Mouse (Mus musculus): ENCODE measurements around the gene Pak4. TPM values are rescaled to one million over a fixed set of nuclear protein-coding genes. Genes with fewer than 3 reads are reported as not detected.

Pak4 gene
- polyA plus RNA-seq, 1 experiment from 2014 or later = 39.3 TPM

DNA sequence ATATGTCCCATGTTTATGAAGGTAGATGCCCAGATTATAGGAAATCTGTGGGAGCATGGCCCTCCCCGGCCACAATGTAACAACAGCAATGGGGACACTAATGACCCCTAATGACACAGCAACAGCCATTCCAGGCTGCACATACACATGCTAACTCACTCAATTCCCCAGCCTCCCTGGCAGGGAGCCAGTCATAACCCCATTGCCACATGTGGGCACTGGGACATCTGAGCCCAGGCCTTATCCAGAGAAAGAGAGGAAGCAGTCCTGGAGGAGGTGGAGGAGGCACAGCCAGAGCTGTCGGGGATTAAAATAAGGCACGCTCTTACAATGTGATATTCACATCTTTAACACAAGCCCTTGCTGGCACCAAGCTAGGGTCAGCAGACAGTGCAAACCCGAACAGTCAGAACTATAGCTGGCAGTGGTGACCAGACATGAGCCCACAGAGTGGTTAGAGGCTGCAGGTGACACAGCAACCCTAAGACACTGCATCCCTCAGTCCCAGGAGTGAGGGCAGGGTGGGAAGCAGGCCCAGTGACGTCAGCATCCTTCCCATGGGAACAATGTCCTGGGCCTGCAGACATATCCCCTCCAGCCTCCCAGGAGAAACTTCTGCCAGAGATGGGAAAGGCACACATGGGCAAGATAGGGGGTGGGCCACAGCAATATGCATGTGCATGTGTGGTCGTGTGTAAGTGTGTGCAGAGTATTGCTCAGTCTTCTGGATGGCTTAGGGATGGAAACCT, 11.1 kb downstream of the Pak4 start:
- no peak overlapping the region for H3K4me3 ChIP-seq (replicated peaks)
- no peaks in the 10 kb centered on the region for H3K27me3 ChIP-seq
- H3K36me3 ChIP-seq = no peaks in the 10 kb centered on the region
- no peak overlapping the region for H3K4me2 ChIP-seq (replicated peaks)
- H3K27ac ChIP-seq (replicated peaks) = peak overlapping the region; percentile 1; the same call in 1 of the 2 replicates
- no peak overlapping the region for H3K9ac ChIP-seq
- no peaks in the 10 kb centered on the region for H3K9me3 ChIP-seq (replicated peaks)
- 31% methylated on average over 6 of the region's 6 CpGs for WGBS
- H3K4me1 ChIP-seq = peaks cover 69% of the 10 kb centered on the region
- ATAC-seq (ENCODE audit: insufficient number of reproducible peaks, low FRiP score, low TSS enrichment, low read depth) = no peak; the same call in 1 of the 2 replicates

GRCm38 (mm10) chr7:28585001-28585400, 13.0 kb downstream of the Pak4 start:
- no peaks in the 10 kb centered on the region for H3K27me3 ChIP-seq
- no peaks in the 10 kb centered on the region for H3K9me3 ChIP-seq (replicated peaks)
- H3K27ac ChIP-seq (replicated peaks) = no peak overlapping the region
- ATAC-seq (ENCODE audit: insufficient number of reproducible peaks, low FRiP score, low TSS enrichment, low read depth) = no peak
- H3K4me1 ChIP-seq = peaks cover 68% of the 10 kb centered on the region
- WGBS = 78% methylated on average over 6 of the region's 6 CpGs
- H3K4me2 ChIP-seq (replicated peaks) = no peak overlapping the region
- H3K36me3 ChIP-seq = no peaks in the 10 kb centered on the region
- no peak overlapping the region for H3K4me3 ChIP-seq (replicated peaks)
- no peak overlapping the region for H3K9ac ChIP-seq

GRCm38 (mm10) chr7:28584468-28584867, 13.5 kb downstream of the Pak4 start:
- no peak for ATAC-seq (ENCODE audit: insufficient number of reproducible peaks, low FRiP score, low TSS enrichment, low read depth)
- no peaks in the 10 kb centered on the region for H3K36me3 ChIP-seq
- 77% methylated on average over 4 of the region's 4 CpGs for WGBS
- H3K4me1 ChIP-seq = peaks cover 73% of the 10 kb centered on the region
- no peak overlapping the region for H3K4me2 ChIP-seq (replicated peaks)
- H3K9ac ChIP-seq = no peak overlapping the region
- no peak overlapping the region for H3K4me3 ChIP-seq (replicated peaks)
- no peaks in the 10 kb centered on the region for H3K27me3 ChIP-seq
- 0 out of 2 replicates have a peak overlapping the region, but pooled peaks have one; percentile 35 for H3K27ac ChIP-seq (replicated peaks)
- no peaks in the 10 kb centered on the region for H3K9me3 ChIP-seq (replicated peaks)

- ATAC-seq (ENCODE audit: insufficient number of reproducible peaks, low FRiP score, low TSS enrichment, low read depth) = no peak
- WGBS = 65% methylated on average over 8 of the region's 8 CpGs
- no peak overlapping the region for H3K4me3 ChIP-seq (replicated peaks)
- H3K27ac ChIP-seq (replicated peaks) = 0 out of 2 replicates have a peak overlapping the region, but pooled peaks have one; percentile 35
- H3K9me3 ChIP-seq (replicated peaks) = no peaks in the 10 kb centered on the region
- H3K4me1 ChIP-seq = peaks cover 75% of the 10 kb centered on the region
- no peaks in the 10 kb centered on the region for H3K27me3 ChIP-seq
- no peak overlapping the region for H3K9ac ChIP-seq
- no peak overlapping the region for H3K4me2 ChIP-seq (replicated peaks)
- H3K36me3 ChIP-seq = no peaks in the 10 kb centered on the region
Measured at GRCm38 (mm10) chr7:28583570-28584344, 14.2 kb downstream of the Pak4 start.

GRCm38 (mm10) chr7:28582841-28583240, 15.1 kb downstream of the Pak4 start:
- WGBS = 75% methylated on average over 11 of the region's 11 CpGs
- H3K4me2 ChIP-seq (replicated peaks) = no peak overlapping the region
- no peak overlapping the region for H3K27ac ChIP-seq (replicated peaks)
- no peak overlapping the region for H3K9ac ChIP-seq
- peaks cover 77% of the 10 kb centered on the region for H3K4me1 ChIP-seq
- H3K27me3 ChIP-seq = no peaks in the 10 kb centered on the region
- H3K9me3 ChIP-seq (replicated peaks) = no peaks in the 10 kb centered on the region
- H3K36me3 ChIP-seq = no peaks in the 10 kb centered on the region
- ATAC-seq (ENCODE audit: insufficient number of reproducible peaks, low FRiP score, low TSS enrichment, low read depth) = no peak
- no peak overlapping the region for H3K4me3 ChIP-seq (replicated peaks)

GRCm38 (mm10) chr7:28581721-28582120, 16.3 kb downstream of the Pak4 start:
- WGBS = 75% methylated on average over 4 of the region's 4 CpGs
- no peak overlapping the region for H3K9ac ChIP-seq
- no peak overlapping the region for H3K4me3 ChIP-seq (replicated peaks)
- H3K27me3 ChIP-seq = no peaks in the 10 kb centered on the region
- no peak overlapping the region for H3K4me2 ChIP-seq (replicated peaks)
- ATAC-seq (ENCODE audit: insufficient number of reproducible peaks, low FRiP score, low TSS enrichment, low read depth) = no peak
- no peak overlapping the region for H3K27ac ChIP-seq (replicated peaks)
- no peaks in the 10 kb centered on the region for H3K36me3 ChIP-seq
- H3K9me3 ChIP-seq (replicated peaks) = no peaks in the 10 kb centered on the region
- peaks cover 77% of the 10 kb centered on the region for H3K4me1 ChIP-seq

GRCm38 (mm10) chr7:28579826-28580225, 18.2 kb downstream of the Pak4 start:
- WGBS = 62% methylated on average over 5 of the region's 5 CpGs
- no peak for ATAC-seq (ENCODE audit: insufficient number of reproducible peaks, low FRiP score, low TSS enrichment, low read depth)
- Histone ChIP-seq H3K36me3 (no peaks in the 10 kb centered on the region), H3K4me2 (replicated peaks) (no peak overlapping the region), H3K27ac (replicated peaks) (no peak overlapping the region), H3K9me3 (replicated peaks) (no peaks in the 10 kb centered on the region), H3K4me1 (peaks cover 78% of the 10 kb centered on the region), H3K4me3 (replicated peaks) (no peak overlapping the region), H3K27me3 (no peaks in the 10 kb centered on the region), H3K9ac (no peak overlapping the region)

GRCm38 (mm10) chr7:28578543-28579053, 19.4 kb downstream of the Pak4 start:
- no peaks in the 10 kb centered on the region for H3K9me3 ChIP-seq (replicated peaks)
- WGBS = 73% methylated on average over 5 of the region's 5 CpGs
- no peak overlapping the region for H3K4me3 ChIP-seq (replicated peaks)
- H3K4me2 ChIP-seq (replicated peaks) = no peak overlapping the region
- no peaks in the 10 kb centered on the region for H3K27me3 ChIP-seq
- H3K27ac ChIP-seq (replicated peaks) = peak overlapping the region; percentile 78; the same call in 1 of the 2 replicates
- no peaks in the 10 kb centered on the region for H3K36me3 ChIP-seq
- H3K9ac ChIP-seq = no peak overlapping the region
- ATAC-seq (ENCODE audit: insufficient number of reproducible peaks, low FRiP score, low TSS enrichment, low read depth) = no peak
- peaks cover 66% of the 10 kb centered on the region for H3K4me1 ChIP-seq

DNA sequence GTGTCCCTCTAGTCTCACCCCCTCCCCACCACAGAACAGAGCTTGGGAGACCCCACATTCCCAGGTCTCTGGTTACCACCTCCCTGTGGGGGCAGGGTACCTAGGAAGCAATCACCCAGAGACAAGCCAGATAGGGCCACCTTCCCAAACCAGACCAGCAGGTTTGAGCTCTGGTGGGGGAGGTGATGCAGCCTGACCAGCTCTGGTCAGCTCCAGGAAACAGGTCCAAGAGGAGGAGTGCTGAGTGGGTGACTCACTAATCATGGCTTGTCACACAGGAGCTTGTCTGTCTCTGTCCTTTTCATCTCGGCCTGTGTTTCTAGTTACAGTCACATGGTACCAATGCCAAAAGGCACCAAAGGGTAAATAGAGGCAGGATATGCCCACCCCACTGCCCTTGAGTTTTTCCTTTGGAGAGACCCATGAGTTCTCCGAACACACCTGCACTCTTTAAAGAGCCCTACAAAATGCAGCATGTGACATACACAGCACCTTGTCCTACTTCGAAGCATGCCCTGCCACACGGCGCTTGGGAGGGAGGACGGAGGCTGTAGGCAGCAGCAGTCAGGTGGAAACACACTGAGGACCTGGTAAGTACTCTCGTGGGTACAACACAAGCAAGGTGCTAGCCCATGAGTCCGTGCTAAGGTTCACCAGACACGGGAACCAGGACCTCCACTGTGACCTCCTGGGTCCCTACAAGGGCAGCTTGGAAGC, 20.0 kb downstream of the Pak4 start:
- Histone ChIP-seq H3K4me1 (peaks cover 59% of the 10 kb centered on the region), H3K27me3 (no peaks in the 10 kb centered on the region), H3K9me3 (replicated peaks) (no peaks in the 10 kb centered on the region), H3K27ac (replicated peaks) (peak overlapping the region; percentile 78), H3K4me3 (replicated peaks) (no peak overlapping the region), H3K36me3 (no peaks in the 10 kb centered on the region), H3K4me2 (replicated peaks) (no peak overlapping the region), H3K9ac (no peak overlapping the region)
- WGBS = 74% methylated on average over 9 of the region's 9 CpGs
- no peak for ATAC-seq (ENCODE audit: insufficient number of reproducible peaks, low FRiP score, low TSS enrichment, low read depth)

DNA sequence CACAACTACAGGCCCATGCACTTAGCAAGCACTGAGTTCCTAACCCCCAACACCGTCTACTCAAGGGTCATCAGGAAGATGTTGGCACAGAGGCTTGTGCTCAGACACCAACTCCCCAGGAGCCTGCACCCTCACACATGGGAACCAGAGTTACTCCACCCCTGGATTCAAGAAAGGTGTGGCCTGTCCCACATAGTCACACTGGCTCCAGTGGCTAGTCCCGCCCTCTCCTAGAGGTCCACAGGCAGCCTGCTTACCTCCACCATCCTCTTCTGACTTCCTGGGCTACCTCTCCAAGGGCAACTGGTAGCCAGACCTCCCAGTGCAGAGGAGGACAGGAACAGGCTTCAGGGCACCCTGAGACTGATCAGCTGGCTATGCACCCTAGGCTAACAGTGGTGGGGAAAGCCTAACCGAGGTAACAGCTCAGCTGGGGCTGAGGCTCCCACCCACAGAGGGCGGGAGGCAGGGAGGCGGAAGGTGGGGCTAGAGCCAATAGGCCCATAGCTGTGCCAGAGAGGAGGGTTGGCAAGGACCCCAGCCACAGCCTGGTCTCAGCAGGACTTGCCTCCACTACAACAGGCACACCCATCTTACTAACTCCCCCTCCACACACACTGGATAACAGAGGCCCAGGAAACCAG, 21.6 kb downstream of the Pak4 start:
- 0 out of 2 replicates have a peak overlapping the region, but pooled peaks have one; percentile 12 for H3K9ac ChIP-seq
- H3K36me3 ChIP-seq = no peaks in the 10 kb centered on the region
- H3K4me1 ChIP-seq = peaks cover 64% of the 10 kb centered on the region
- WGBS = 56% methylated on average over 5 of the region's 5 CpGs
- H3K4me2 ChIP-seq (replicated peaks) = no peak overlapping the region; the same call in 1 of the 2 replicates
- H3K9me3 ChIP-seq (replicated peaks) = no peaks in the 10 kb centered on the region
- ATAC-seq (ENCODE audit: insufficient number of reproducible peaks, low FRiP score, low TSS enrichment, low read depth) = peak; percentile 75
- H3K4me3 ChIP-seq (replicated peaks) = no peak overlapping the region
- H3K27ac ChIP-seq (replicated peaks) = peak overlapping the region; percentile 78
- no peaks in the 10 kb centered on the region for H3K27me3 ChIP-seq
